Mouse (Mus musculus): Measurements from ENCODE around the gene Acot2.
A peak's percentile ranks its signal among the peaks of the same experiment; 100 is the strongest.

Gene Acot2

GRCm38 (mm10) chr12:84038691-84039111 lies 51.0 kb downstream of the Acot2 start, which contains the start of gene Gm49366:
Gene Gm49366 (plus strand): TSS chr12:84038935.
- peak; percentile 2 to 13 for DNase-seq

GRCm38 (mm10) chr12:84042248-84042647 lies 54.6 kb downstream of the Acot2 start:
- no peak for DNase-seq
